Mouse (Mus musculus) CH12.LX (cell line): ENCODE measurements around the gene Gcdh. TPM values are rescaled to one million over a fixed set of nuclear protein-coding genes. Genes with fewer than 3 reads are reported as not detected.

Source experiments
- DNase-seq: peaks from one replicate; pipeline ENCODE4 v3.0.0-alpha.2; 2013; ENCODE audit errors: extremely low read depth
- H3K27ac ChIP-seq: 2 replicates; pipeline ENCODE4 v1.5.1; 2012; ENCODE audit warnings: low read depth, mild to moderate bottlenecking, control low read depth, moderate library complexity; ENCODE audit not compliant: insufficient read depth
- H3K27me3 ChIP-seq: replicated peaks from 2 replicates; pipeline ENCODE3; 2012; ENCODE audit warnings: inconsistent platforms
- H3K36me3 ChIP-seq, 2 experiments: replicated peaks in 1 of 2; 2 replicates each; pipeline versions ENCODE3 to v1.6.1; 2012; ENCODE audit warnings: inconsistent platforms in 1 of 2, low read length in 1 of 2, mild to moderate bottlenecking in 1 of 2, mixed read lengths in 1 of 2, moderate library complexity in 1 of 2; ENCODE audit not compliant: control insufficient read depth in 1 of 2, insufficient read depth in 1 of 2
- H3K4me1 ChIP-seq, 2 experiments: 2 replicates each; pipeline ENCODE4 v1.6.1; 2012; ENCODE audit warnings: inconsistent platforms in 1 of 2, moderate library complexity in 1 of 2; ENCODE audit not compliant: insufficient read depth in 2 of 2, control insufficient read depth in 1 of 2
- H3K4me2 ChIP-seq: 2 replicates; pipeline ENCODE4 v1.6.1; 2012; ENCODE audit warnings: low read depth, mild to moderate bottlenecking, control low read depth; ENCODE audit not compliant: poor library complexity, insufficient read depth, severe bottlenecking
- H3K4me3 ChIP-seq, 3 experiments: fragments of 150-350 bp in 1 of 3; sonication (generic) in 1 of 3; replicated peaks in 1 of 3; 2 replicates each; pipeline versions ENCODE3 to v1.5.1; 2011 to 2012; ENCODE audit warnings: low read depth in 2 of 3, low read length in 2 of 3, mild to moderate bottlenecking in 2 of 3, moderate library complexity in 2 of 3, control low read depth in 1 of 3, improper control_type of control experiment in 1 of 3, inconsistent platforms in 1 of 3, mixed read lengths in 1 of 3; ENCODE audit not compliant: poor library complexity in 1 of 3
- H3K79me2 ChIP-seq: replicated peaks from 2 replicates; pipeline ENCODE4 v1.6.1; 2012; ENCODE audit warnings: mild to moderate bottlenecking, moderate library complexity; ENCODE audit not compliant: control insufficient read depth, poor library complexity, insufficient read depth, severe bottlenecking; ENCODE audit errors: extremely low read depth
- H3K9ac ChIP-seq: 2 replicates; pipeline ENCODE4 v1.6.1; 2012; ENCODE audit warnings: low read depth, mild to moderate bottlenecking, control low read depth, moderate library complexity; ENCODE audit not compliant: insufficient read depth
- H3K9me3 ChIP-seq: replicated peaks from 2 replicates; pipeline ENCODE3; 2012; ENCODE audit warnings: low read length, inconsistent platforms, mixed read lengths
- CHD1 ChIP-seq: IDR thresholded peaks from 2 replicates; pipeline ENCODE4 v1.6.1; 2012; ENCODE audit warnings: low read depth, low read length, improper control_type of control experiment, inconsistent platforms
- GABPA ChIP-seq: IDR thresholded peaks from 2 replicates; pipeline ENCODE4 v1.6.1; 2012; ENCODE audit warnings: low read depth, low read length, improper control_type of control experiment, inconsistent platforms; ENCODE audit not compliant: insufficient replicate concordance
- JUND ChIP-seq: conservative IDR thresholded peaks from 2 replicates; pipeline ENCODE4 v1.6.1; 2011; ENCODE audit warnings: low read depth, low read length, improper control_type of control experiment
- KAT2A ChIP-seq: IDR thresholded peaks from 2 replicates; pipeline ENCODE4 v1.6.1; 2012; ENCODE audit warnings: low read length, improper control_type of control experiment, inconsistent platforms; ENCODE audit not compliant: insufficient replicate concordance
- MAFK ChIP-seq: IDR thresholded peaks from 2 replicates; pipeline ENCODE4 v1.6.1; 2011; ENCODE audit warnings: low read length, improper control_type of control experiment; ENCODE audit not compliant: insufficient replicate concordance
- MYC ChIP-seq: IDR thresholded peaks from 2 replicates; pipeline ENCODE4 v1.6.1; 2011; ENCODE audit warnings: low read depth, mild to moderate bottlenecking, improper control_type of control experiment, low read length
- NRF1 ChIP-seq: IDR thresholded peaks from 2 replicates; pipeline ENCODE4 v1.6.1; 2014; ENCODE audit warnings: low read depth, mild to moderate bottlenecking, inconsistent platforms, low read length, improper control_type of control experiment, moderate library complexity
- POLR2A ChIP-seq: IDR thresholded peaks from 2 replicates; pipeline ENCODE4 v1.6.1; 2011; ENCODE audit warnings: low read depth, mild to moderate bottlenecking, improper control_type of control experiment, low read length
- ZKSCAN1 ChIP-seq: IDR thresholded peaks from 2 replicates; pipeline ENCODE4 v1.6.1; 2012; ENCODE audit warnings: low read depth, inconsistent platforms, low read length, improper control_type of control experiment, borderline replicate concordance
- dilution Hi-C: fragments of 300-500 bp; cut with MboI; formaldehyde crosslinking; loops from 2 replicates; pipeline ENCODE4 v1.14.3; 2020; ENCODE audit warnings: low sequenced_read_pairs; ENCODE audit not compliant: extremely low pct_unique_long_range_greater_than_20kb, extremely low pct_ligation_motif_present
- in situ Hi-C: fragments of 300-500 bp; cut with MboI; formaldehyde crosslinking; loops from 3 replicates; pipeline ENCODE4 v1.14.3; 2019; ENCODE audit warnings: low sequenced_read_pairs, low pct_ligation_motif_present, low pct_unique_long_range_greater_than_20kb, mixed read lengths
- polyA plus RNA-seq: library from polyadenylated mRNA; unstranded; fragments of >175 nt; gene quantifications from 2 replicates; pipeline ENCODE4 v1.2.1, GENCODE M21; 2012; ENCODE audit warnings: low read depth; ENCODE audit not compliant: insufficient read length
- total RNA-seq, 2 experiments: library from RNA; depleted of rRNA; stranded (reverse); fragments of 300-350 nt in 1 of 2; fragments of >200 nt in 1 of 2; gene quantifications; 2 replicates each; pipeline ENCODE4 v1.2.3; 2012 to 2014

The Gcdh gene
- total and polyA plus RNA-seq, 3 experiments: 13.7 to 26.2 (median 16.4) TPM

DNA sequence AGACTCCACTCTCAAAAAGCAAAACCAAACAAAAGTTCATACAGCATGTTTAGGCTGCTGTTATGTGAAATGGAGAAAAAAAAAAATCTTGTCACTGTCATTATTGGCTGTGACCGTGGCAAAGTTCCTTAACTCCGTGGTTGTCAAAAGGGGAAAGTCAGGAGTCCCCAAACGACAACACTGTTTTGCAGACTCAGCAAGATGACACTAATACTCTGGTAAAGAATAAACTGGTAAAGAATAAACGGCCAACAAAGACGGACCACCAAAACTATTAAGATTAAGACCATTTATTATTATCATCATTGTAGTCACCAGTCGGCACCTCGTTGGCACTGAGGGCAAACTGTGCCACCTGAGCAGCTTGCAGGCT is 53.9 kb downstream of the Gcdh start:
- dilution Hi-C loops: no loop called here
- in situ Hi-C loops: no loop called here
- H3K36me3 ChIP-seq: peaks cover 72 to 81% of the 10 kb centered on the region in 2 experiments
- H3K4me2 ChIP-seq: peak overlapping the region; percentile 94
- H3K4me3 ChIP-seq: peak overlapping the region; percentile 78 to 85 (median 83)
- H3K4me1 ChIP-seq: peaks cover 14 to 78% of the 10 kb centered on the region in 2 experiments
- H3K79me2 ChIP-seq: peaks cover 32% of the 10 kb centered on the region
- H3K27me3 ChIP-seq: no peaks in the 10 kb centered on the region
- no peak for DNase-seq
- H3K9me3 ChIP-seq: no peaks in the 10 kb centered on the region
- TF ChIP-seq CHD1 (peak; percentile 49; the same call in 1 of the 2 replicates), MAFK (peak; percentile 97), POLR2A (no peak)
- peak overlapping the region; percentile 77 for H3K27ac ChIP-seq
- H3K9ac ChIP-seq: peak overlapping the region; percentile 87

DNA sequence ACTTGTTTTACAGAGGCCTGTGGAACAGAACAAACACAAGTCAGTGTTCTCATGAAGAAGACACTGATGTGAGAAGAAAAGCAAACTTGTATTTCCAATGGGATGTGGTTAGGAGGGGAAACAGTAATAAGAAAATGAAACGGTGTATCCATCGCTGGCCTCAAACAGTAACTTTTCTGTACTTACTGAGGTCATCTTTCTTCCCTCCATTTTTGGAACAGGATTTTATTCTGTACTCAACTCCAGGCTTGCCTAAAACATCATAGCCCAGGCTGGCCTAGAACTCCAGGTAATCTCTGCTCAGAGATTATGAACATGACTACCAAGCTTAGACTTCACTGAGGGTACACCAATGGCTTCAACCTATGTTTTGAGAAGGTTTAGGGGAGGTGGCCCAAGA is 54.3 kb downstream of the Gcdh start:
- H3K9me3 ChIP-seq: no peaks in the 10 kb centered on the region
- DNase-seq: no peak
- H3K4me1 ChIP-seq: peaks cover 10 to 78% of the 10 kb centered on the region in 2 experiments
- peak overlapping the region; percentile 78 to 85 (median 83) for H3K4me3 ChIP-seq
- H3K36me3 ChIP-seq: peaks cover 72 to 81% of the 10 kb centered on the region in 2 experiments
- TF ChIP-seq MAFK (no peak), NRF1 (no peak)
- H3K27ac ChIP-seq: no peak overlapping the region; the same call in 1 of the 2 replicates
- peaks cover 29% of the 10 kb centered on the region for H3K79me2 ChIP-seq
- H3K9ac ChIP-seq: peak overlapping the region; percentile 87
- H3K4me2 ChIP-seq: peak overlapping the region; percentile 94
- dilution Hi-C loops: no loop called here
- H3K27me3 ChIP-seq: no peaks in the 10 kb centered on the region
- in situ Hi-C loops: no loop called here

DNA sequence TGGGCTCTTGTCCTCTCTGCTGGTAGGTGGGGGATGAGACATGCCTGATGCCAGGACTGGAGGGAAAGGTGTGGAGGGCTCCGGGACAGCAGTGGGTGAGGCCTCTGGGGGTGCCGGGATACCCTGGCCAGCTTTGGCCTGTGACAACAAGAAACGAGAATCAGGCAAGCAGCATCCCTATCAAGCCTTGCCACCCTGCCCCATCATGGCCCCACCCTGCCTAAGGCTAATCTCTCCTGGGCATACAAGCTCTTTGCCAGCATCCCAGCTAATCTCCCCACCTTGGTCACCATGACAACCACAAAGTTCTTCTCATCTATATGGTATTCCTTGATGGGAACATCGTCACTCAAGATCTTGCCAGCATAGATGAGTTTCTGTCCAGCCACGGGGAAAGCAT is 55.2 kb downstream of the Gcdh start:
- H3K9ac ChIP-seq: no peak overlapping the region
- H3K4me1 ChIP-seq: peaks cover 8 to 78% of the 10 kb centered on the region in 2 experiments; a peak in 3 of 4 replicates
- dilution Hi-C loops (no loop called here), in situ Hi-C loops (no loop called here)
- peaks cover 27% of the 10 kb centered on the region for H3K79me2 ChIP-seq
- no peak for TF ChIP-seq MAFK
- H3K27me3 ChIP-seq: no peaks in the 10 kb centered on the region
- no peak overlapping the region for H3K27ac ChIP-seq
- H3K9me3 ChIP-seq: no peaks in the 10 kb centered on the region
- H3K4me2 ChIP-seq: no peak overlapping the region
- H3K4me3 ChIP-seq: no peak overlapping the region
- H3K36me3 ChIP-seq: peaks cover 70 to 81% of the 10 kb centered on the region in 2 experiments
- DNase-seq: no peak

DNA sequence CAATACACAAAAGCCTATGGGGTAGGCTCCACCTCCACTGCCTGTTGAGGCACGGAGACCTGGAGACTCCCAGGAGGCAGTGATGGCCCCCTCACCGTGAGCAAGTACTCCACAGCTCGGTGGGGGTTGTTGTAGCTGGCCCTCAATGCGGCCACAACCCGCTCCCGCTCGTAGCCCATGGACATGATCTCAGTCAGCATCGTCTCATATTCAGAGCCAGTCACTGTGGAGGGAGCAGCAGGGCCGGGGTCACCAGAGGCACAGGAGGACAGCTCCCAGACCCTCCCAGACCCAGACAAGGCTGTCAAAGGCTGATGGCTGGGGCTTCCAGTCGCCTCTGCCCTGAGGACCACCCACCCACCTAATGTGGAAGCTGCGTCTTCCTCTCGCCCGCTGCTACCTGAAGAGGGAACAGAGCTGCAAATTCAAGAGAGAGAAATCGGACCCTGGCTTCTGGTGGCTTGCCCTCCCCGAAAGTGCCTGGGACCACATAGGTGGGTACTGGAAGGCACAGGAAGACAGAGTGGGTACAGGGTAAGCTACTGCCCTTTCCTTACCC is 55.7 kb downstream of the Gcdh start:
- Histone ChIP-seq H3K9ac (no peak overlapping the region), H3K4me3 (no peak overlapping the region), H3K4me1 (peaks cover 8 to 78% of the 10 kb centered on the region in 2 experiments; a peak in 3 of 4 replicates), H3K9me3 (no peaks in the 10 kb centered on the region), H3K79me2 (peaks cover 32% of the 10 kb centered on the region), H3K27me3 (no peaks in the 10 kb centered on the region), H3K4me2 (no peak overlapping the region), H3K27ac (no peak overlapping the region), H3K36me3 (peaks cover 65 to 79% of the 10 kb centered on the region in 2 experiments)
- TF ChIP-seq MYC: no peak
- TF ChIP-seq ZKSCAN1: no peak
- TF ChIP-seq JUND: no peak
- TF ChIP-seq KAT2A: no peak
- no peak for TF ChIP-seq GABPA
- in situ Hi-C loops (no loop called here), dilution Hi-C loops (no loop called here)
- DNase-seq: no peak
